Mouse (Mus musculus): Measurements from ENCODE around the gene Dmrtb1. TPM values are rescaled to one million over a fixed set of nuclear protein-coding genes. Genes with fewer than 3 reads are reported as not detected.

Gene Dmrtb1
- polyA plus RNA-seq (2015; fragmentation: Illumina TruSeq; extraction: RNeasy Lipid Tissue Mini Kit (QIAGEN cat#74804); ENCODE audit: insufficient read depth, low read depth, low replicate concordance) = not detected

GRCm38 (mm10) chr4:107684130-107684529, at the start of gene Dmrtb1:
Gene Dmrtb1 (minus strand): TSS chr4:107684230.

Other genes with a start within 250 kb of the Dmrtb1 start
- gene Glis1, start 249.6 kb downstream of the Dmrtb1 start, polyA plus RNA-seq (2015; fragmentation: Illumina TruSeq; extraction: RNeasy Lipid Tissue Mini Kit (QIAGEN cat#74804); ENCODE audit: insufficient read depth, low read depth, low replicate concordance) = not detected
- 1.6 TPM for gene Lrp8, start 118.0 kb upstream of the Dmrtb1 start, polyA plus RNA-seq (2015; fragmentation: Illumina TruSeq; extraction: RNeasy Lipid Tissue Mini Kit (QIAGEN cat#74804); ENCODE audit: insufficient read depth, low read depth, low replicate concordance)
- gene Magoh, start 195.5 kb upstream of the Dmrtb1 start, polyA plus RNA-seq (2015; fragmentation: Illumina TruSeq; extraction: RNeasy Lipid Tissue Mini Kit (QIAGEN cat#74804); ENCODE audit: insufficient read depth, low read depth, low replicate concordance) = 17.0 TPM
- gene 0610037L13Rik, start 205.6 kb upstream of the Dmrtb1 start, polyA plus RNA-seq (2015; fragmentation: Illumina TruSeq; extraction: RNeasy Lipid Tissue Mini Kit (QIAGEN cat#74804); ENCODE audit: insufficient read depth, low read depth, low replicate concordance) = 24.7 TPM
- gene Cpt2, start 239.4 kb upstream of the Dmrtb1 start, polyA plus RNA-seq (2015; fragmentation: Illumina TruSeq; extraction: RNeasy Lipid Tissue Mini Kit (QIAGEN cat#74804); ENCODE audit: insufficient read depth, low read depth, low replicate concordance) = 12.1 TPM

All from pancreas, adult 10 weeks (tissue).